Mouse (Mus musculus) left cerebral cortex, adult 6 months (tissue): ENCODE data around the gene Comp. TPM values are rescaled to one million over a fixed set of nuclear protein-coding genes. Genes with fewer than 3 reads are reported as not detected.

ENCODE experiments used
- long read RNA-seq, 2 experiments: library from polyadenylated mRNA; unstranded; transcript quantifications; one replicate each; pipeline ENCODE4 v2.0.0; 2019 to 2020
- polyA plus RNA-seq: library from polyadenylated mRNA; unstranded; fragments of <200 nt; fragmentation: Nextera tagmentation; gene quantifications from 2 replicates; pipeline ENCODE4 v1.2.3, GENCODE M21; 2021

Comp gene
- polyA plus RNA-seq, result 0.23 and 0.41 TPM in 2 replicates
- long read RNA-seq, experiment 1, result 0 reads
- long read RNA-seq, experiment 2, result 0 reads

DNA sequence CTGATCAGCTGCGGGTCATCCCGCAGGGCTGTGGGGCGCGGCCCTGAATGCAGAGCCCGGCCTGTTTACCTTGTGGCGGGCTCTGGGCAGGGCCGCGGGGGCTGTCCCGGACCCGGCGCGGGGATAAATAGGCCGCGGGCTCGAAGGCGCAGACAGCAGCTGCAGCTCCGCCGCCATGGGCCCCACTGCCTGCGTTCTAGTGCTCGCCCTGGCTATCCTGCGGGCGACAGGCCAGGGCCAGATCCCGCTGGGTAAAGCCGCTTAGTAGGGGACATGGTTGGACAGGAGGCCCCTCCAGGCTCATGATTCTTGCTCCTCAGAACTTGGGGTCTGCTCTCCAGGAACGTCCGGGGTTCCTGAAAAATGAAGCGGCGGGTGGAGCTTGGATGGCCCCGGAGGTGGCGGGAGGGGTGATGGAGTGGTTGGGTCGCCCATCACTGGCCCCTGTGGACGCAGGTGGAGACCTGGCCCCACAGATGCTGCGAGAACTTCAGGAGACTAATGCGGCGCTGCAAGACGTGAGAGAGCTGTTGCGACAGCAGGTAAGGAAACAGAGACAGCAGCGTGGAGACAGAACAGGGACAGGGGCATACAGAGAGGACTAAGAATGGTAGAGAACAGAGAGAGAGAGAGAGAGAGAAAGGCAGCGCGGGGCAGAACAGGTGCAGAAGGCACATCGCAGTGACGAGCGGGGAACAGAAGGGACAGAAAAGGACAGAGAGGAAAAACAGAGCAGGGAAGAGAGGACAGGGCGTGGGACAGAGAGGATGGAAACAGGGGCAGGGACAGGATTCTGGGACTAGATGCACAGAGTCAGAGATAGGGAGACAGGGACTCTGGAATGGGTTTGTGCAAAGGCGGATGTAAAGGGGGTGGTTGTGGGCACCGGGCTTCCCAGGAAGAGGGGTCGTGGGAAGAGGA, at the start of gene Comp:
Gene Comp, plus strand, starts transcription at position 162 of the 921 bp plus-strand sequence.

DNA sequence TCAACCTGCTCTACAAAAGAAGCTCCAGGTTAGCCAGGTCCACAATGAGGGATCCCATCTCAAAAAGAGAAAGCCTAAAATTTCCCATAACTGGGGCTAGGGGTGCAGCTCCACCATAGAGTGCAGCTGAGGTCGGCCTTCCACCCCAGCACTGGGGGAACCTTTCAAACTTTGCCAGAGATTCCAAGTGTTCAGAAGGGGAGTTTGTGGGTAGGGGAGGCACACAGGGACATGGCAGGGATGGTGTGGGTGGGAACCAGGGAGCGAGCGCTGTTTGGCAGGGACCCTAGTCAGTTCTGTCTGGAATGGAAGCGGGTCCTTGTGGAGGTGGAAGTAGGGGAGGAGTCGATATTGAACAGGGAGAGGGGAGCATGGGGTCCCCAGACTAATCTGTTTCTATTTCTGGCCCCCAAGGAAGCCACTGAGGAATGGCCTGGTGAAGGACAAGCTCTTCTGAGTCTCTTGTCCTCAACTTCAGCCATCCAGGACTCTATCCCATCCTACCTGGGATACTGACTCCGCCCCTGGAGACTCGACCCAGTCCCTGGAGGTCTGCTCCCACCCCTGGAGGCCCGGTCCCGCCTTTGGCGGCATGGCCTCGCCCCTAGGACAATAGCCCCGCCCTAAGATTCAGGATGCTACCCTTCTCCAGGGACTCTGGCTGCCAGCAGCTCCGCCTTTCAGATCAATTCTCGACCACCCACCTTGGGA, 44.1 kb upstream of the Comp start, which contains the start of gene Gdf1:
Gene Gdf1, plus strand, starts transcription at position 694 of the 711 bp plus-strand sequence.

DNA sequence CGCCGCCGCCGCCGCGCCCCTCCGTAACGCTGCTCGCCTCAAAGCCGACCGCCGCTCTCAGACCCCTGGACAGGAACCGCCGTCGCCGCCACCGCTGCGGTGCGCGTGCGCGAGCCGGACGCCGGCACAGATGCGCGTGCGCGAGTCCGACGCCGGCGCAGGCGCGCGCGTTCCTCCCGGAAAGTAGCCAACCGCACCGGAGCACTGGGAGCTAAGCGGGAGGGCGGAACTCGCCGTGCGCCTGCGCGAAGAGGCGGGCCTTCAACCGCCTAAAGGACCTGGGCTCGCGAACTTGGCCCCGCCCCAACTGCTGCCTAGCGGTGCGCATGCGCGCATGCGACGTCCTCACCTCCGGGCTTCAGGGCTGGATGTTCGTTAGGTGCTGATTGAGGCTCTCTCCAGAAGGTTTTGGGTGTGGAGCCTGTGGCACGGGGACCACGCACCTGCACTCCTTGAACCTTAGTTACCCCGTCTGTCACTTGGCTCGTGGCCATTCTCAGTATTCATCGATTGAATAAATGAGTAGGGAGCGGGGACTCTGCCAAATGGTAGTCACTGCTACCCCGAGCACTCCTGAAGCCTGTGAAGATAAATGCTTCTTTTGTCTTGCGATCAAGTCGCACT, 20.1 kb upstream of the Comp start, which contains the start of gene Upf1:
Gene Upf1, minus strand, starts transcription at position 85 of the 624 bp plus-strand sequence.

Other genes starting within 250 kb of the Comp start
- 34.7 and 36.6 TPM in 2 replicates for gene Nr2c2ap, start 242.2 kb upstream of the Comp start, polyA plus RNA-seq
- 12.7 and 15.3 TPM in 2 replicates for gene Rfxank, start 234.4 kb upstream of the Comp start, polyA plus RNA-seq
- 121 and 136 TPM in 2 replicates for gene Borcs8, start 234.1 kb upstream of the Comp start, polyA plus RNA-seq
- 0.36 and 0.38 TPM in 2 replicates for gene Mef2b, start 233.8 kb upstream of the Comp start, polyA plus RNA-seq
- 22.7 and 26.0 TPM in 2 replicates for gene Tmem161a, start 201.2 kb upstream of the Comp start, polyA plus RNA-seq
- 9.4 and 11.1 TPM in 2 replicates for gene Slc25a42, start 161.3 kb upstream of the Comp start, polyA plus RNA-seq
- gene Sugp2, start 139.3 kb upstream of the Comp start, polyA plus RNA-seq, result 29.7 and 30.6 TPM in 2 replicates
- gene Armc6, start 139.1 kb upstream of the Comp start, polyA plus RNA-seq, result 36.5 and 40.3 TPM in 2 replicates
- gene Homer3, start 90.7 kb upstream of the Comp start, polyA plus RNA-seq, result 2.0 and 6.7 TPM in 2 replicates
- gene Ddx49, start 71.1 kb upstream of the Comp start, polyA plus RNA-seq, result 21.0 and 26.7 TPM in 2 replicates
- 306 and 417 TPM in 2 replicates for gene Cope, start 71.0 kb upstream of the Comp start, polyA plus RNA-seq
- gene Cers1, start 57.8 kb upstream of the Comp start, polyA plus RNA-seq, result 86.2 and 92.0 TPM in 2 replicates
- gene Gdf1, start 43.7 kb upstream of the Comp start, polyA plus RNA-seq, result 8.7 and 22.3 TPM in 2 replicates
- 4.3 and 7.7 TPM in 2 replicates for gene Upf1, start 20.3 kb upstream of the Comp start, polyA plus RNA-seq
- 53.2 and 75.6 TPM in 2 replicates for gene Crtc1, start 66.0 kb downstream of the Comp start, polyA plus RNA-seq
- 30.8 and 37.7 TPM in 2 replicates for gene Klhl26, start 103.4 kb downstream of the Comp start, polyA plus RNA-seq
- 550 and 567 TPM in 2 replicates for gene Tmem59l, start 113.8 kb downstream of the Comp start, polyA plus RNA-seq
- 0.81 and 2.0 TPM in 2 replicates for gene Crlf1, start 119.6 kb downstream of the Comp start, polyA plus RNA-seq
- 347 and 396 TPM in 2 replicates for gene Rex1bd, start 133.2 kb downstream of the Comp start, polyA plus RNA-seq
- 3,921 and 4,944 TPM in 2 replicates for gene Uba52, start 137.2 kb downstream of the Comp start, polyA plus RNA-seq
- gene Fkbp8, start 154.2 kb downstream of the Comp start, polyA plus RNA-seq, result 287 and 603 TPM in 2 replicates
- gene Kxd1, start 154.4 kb downstream of the Comp start, polyA plus RNA-seq, result 73.8 and 77.6 TPM in 2 replicates
- 3.9 and 9.1 TPM in 2 replicates for gene Ell, start 165.9 kb downstream of the Comp start, polyA plus RNA-seq
- gene Isyna1, start 220.8 kb downstream of the Comp start, polyA plus RNA-seq, result 36.5 and 38.4 TPM in 2 replicates
- 88.8 and 293 TPM in 2 replicates for gene Ssbp4, start 235.3 kb downstream of the Comp start, polyA plus RNA-seq
- 0.72 and 1.7 TPM in 2 replicates for gene Lrrc25, start 242.6 kb downstream of the Comp start, polyA plus RNA-seq